Mouse (Mus musculus): Measurements from ENCODE around the gene Hs3st1. TPM values are rescaled to one million over a fixed set of nuclear protein-coding genes. Genes with fewer than 3 reads are reported as not detected.

Gene Hs3st1
- polyA plus RNA-seq, 1 experiment from 2014 or later = 24.5 TPM

DNA sequence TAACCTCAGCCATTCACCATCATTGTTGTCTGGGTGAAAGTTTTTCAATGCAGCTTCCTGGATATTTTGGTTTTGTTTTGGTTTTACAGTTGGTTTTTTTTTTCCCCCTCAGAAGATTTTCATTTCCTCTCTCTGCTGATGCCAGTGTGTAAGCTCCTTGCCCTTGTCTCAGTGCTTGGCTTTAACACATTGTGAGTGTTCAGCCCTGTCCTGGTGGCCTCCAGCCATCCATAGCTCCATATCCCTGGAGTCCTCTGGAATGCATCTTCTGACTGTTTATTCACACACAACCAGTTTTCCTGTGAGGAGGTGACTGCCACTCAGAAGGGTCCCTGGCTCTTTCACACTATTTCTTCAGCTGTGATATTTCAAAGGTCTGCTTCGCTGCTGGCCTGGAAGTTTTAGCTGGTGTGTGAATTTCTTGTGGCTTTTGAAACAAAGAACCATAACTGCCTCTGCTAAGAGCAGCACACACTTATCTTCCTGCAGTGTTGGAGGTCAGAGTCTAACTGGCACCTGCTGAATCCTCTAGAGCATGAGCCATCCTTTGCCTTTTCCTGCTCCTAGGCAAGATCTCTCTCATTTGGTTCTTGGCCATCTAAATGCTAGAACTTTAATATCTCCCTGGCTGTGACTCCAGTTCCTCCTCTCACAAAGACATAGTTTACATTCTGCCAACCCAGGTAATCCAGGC lies 21.4 kb downstream of the Hs3st1 start:
- DNase-seq (ENCODE audit: low read depth, low spot score) (no peak), ATAC-seq (peak; percentile 54)
- TF ChIP-seq CTCF (IDR thresholded peaks at IDR 0.05) = no peak
- POLR2A ChIA-PET = interaction anchor here (0.8 kb wide), 1 partner anchor 1615 kb away, joined by 4 read pairs; no protein-coding TSS in a partner anchor
- no peaks in the 10 kb centered on the region for H3K27me3 ChIP-seq
- CTCF ChIA-PET = interaction anchor here (1.9 kb wide), 1 partner anchor 13 kb away, joined by 4 read pairs; no protein-coding TSS in a partner anchor
- in situ Hi-C loops (cut with MboI; ENCODE audit: low pct_unique_long_range_greater_than_20kb) = no loop called here

DNA sequence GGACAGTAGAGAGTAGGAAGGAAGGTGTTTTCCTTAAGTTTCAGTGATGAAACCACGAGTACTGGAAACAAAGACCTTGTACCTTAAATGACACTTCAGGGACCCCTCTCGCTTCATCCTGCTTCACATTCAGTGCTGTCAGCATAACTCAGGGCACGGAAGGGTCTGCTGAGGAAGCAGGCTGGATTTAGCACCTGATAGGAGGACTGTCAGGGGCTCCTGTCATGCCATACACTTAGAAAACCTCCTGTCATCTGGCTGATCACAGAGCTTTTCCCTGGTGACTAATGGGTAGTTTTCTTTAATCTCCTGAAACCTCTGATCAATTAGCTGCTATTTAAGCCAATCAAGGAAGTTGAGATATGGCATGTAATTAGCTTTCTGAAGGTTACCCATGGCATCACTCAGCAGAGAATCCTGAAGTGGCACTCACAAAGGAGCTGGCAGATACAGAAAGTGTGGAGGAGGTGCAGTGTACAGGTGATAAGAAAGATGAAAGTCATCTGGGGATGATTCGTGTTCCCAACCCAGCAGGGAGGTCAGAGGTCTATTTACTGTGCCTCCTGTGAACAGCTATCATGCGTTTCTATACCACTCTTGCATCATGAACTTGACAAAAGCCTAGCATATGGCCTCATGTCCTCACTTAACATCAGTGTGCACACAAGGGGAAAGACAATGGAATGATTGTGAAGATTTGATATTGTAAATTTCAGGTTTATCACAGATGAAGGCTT lies 22.1 kb downstream of the Hs3st1 start:
- TF ChIP-seq CTCF (IDR thresholded peaks at IDR 0.05) = no peak
- POLR2A ChIA-PET = interaction anchor here (0.5 kb wide), 1 partner anchor 86 kb away, joined by 3 read pairs; no protein-coding TSS in a partner anchor
- peaks cover under 1% of the 10 kb centered on the region for H3K27me3 ChIP-seq
- CTCF ChIA-PET = interaction anchor here (1.9 kb wide), 1 partner anchor 14 kb away, joined by 4 read pairs; no protein-coding TSS in a partner anchor
- DNase-seq (ENCODE audit: low read depth, low spot score) (no peak), ATAC-seq (no peak)
- in situ Hi-C loops (cut with MboI; ENCODE audit: low pct_unique_long_range_greater_than_20kb) = no loop called here

DNA sequence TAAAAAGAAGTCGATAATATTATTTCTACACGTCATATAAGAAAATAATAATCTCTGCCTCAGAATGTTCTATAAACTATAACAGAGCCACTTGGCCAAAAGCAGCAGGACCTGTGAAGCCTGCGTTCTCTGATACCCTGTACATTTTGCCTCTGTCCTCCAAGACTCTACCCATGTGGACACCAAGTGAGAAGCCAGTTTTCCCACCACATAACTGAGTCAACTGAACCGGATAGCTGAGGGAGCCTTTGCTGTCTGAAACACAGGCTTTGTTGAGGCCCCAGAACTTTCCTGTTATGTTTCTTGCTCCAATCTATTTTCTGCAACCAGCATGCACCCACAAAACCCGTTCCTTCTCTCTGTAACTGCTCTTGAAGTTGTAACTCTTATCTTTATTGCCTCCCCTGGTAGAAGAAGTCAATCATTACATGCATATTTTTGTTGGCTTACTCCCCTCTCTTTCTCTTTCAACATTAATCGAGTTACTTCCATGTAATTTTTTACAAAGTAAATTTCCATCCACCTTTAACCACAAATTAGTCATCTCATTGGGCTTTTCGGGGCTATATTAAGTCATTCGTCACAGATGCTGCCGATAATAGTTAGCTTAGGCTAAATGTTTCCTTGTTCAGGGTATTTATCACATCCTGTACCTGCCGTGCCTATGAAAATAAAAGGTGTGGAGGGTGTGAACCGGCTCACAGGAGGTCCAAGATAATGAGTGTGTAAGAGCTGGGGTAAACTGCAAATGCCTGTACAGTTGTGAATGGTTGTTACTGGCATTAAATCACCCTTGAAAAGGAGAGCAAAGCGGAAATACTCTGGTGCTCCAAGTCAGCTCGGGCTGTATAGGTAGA lies 39.4 kb downstream of the Hs3st1 start:
- DNase-seq (ENCODE audit: low read depth, low spot score) = no peak
- H3K27me3 ChIP-seq = no peaks in the 10 kb centered on the region
- peak; percentile 72 for ATAC-seq
- in situ Hi-C loops (cut with MboI; ENCODE audit: low pct_unique_long_range_greater_than_20kb) = no loop called here
- ChIA-PET CTCF (interaction anchor here (0.7 to 1.9 kb wide), 5 partner anchors 10 to 423 kb away, joined by 3 to 6 read pairs (median 5); no protein-coding TSS in a partner anchor), POLR2A (no interaction called here)
- no peak for TF ChIP-seq CTCF (IDR thresholded peaks at IDR 0.05)

DNA sequence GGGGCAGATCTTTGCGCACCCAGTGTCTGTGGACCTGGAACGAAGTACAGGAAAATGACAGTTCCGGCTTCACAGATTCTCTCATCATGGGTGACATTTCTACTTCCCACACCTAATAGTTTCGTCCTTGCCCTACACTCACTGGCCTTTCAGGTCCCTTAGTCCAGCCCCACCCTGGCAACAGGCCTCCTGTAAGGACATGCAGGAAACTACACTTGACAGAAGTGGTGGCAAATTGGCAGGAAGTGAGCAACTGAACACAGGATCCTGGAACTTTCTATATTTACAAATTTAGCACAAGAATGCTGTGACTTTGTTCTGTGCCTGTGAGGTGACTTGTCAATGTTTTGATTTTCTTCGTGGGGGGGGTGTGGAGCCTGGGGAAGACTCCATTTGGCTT lies 40.1 kb downstream of the Hs3st1 start:
- H3K27me3 ChIP-seq = no peaks in the 10 kb centered on the region
- DNase-seq (ENCODE audit: low read depth, low spot score) (no peak), ATAC-seq (no peak)
- ChIA-PET CTCF (no interaction called here), POLR2A (no interaction called here)
- in situ Hi-C loops (cut with MboI; ENCODE audit: low pct_unique_long_range_greater_than_20kb) = no loop called here
- TF ChIP-seq CTCF (IDR thresholded peaks at IDR 0.05) = no peak

DNA sequence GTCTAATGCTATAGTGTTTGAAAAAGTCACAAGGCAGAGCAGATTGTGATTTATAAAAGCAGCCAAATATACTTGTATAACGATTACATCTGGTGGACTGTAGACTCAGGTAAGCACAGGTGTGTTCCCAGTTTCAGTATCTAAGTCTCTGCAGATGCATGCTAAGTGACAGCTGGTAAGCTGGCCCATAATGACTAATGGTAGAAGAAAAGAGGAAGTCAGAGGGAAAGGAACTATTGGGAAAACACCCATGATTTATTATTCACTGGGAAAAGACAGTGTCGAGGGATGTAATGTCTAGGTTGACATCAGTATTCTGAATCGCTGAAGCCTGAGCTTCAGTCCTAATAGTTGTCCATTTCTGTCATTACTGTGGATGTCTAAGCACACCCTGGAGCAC lies 49.7 kb downstream of the Hs3st1 start:
- in situ Hi-C loops (cut with MboI; ENCODE audit: low pct_unique_long_range_greater_than_20kb) = no loop called here

DNA sequence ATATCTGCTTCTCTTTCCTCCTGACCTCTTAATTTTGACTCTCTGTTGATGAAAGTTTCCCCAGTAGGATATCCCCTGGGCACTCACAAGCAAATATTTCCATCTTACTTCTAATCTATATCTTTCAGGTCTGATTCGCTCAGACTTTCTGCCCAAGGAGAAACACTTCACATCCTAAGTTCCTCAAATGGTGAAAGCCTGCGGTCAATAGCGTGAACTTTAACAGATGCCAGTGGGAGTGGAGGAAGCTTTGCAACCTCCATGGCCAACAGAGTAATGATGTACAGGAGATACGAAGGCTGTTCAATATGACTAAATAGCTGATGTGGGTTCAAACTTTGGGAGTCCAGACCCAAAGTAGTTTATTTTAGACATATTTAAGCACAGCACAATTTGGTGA lies 94.4 kb downstream of the Hs3st1 start:
- ChIA-PET CTCF (no interaction called here), POLR2A (no interaction called here)
- in situ Hi-C loops (cut with MboI; ENCODE audit: low pct_unique_long_range_greater_than_20kb) = no loop called here

More for the DNA sequence above, 49.7 kb downstream of the Hs3st1 start:
- H3K27me3 ChIP-seq = peaks cover 31% of the 10 kb centered on the region
- ChIA-PET POLR2A (no interaction called here), CTCF (interaction anchor here (1.2 to 1.4 kb wide), 2 partner anchors 11 to 27 kb away, joined by 3 to 6 read pairs; no protein-coding TSS in a partner anchor)
- no peak for TF ChIP-seq CTCF (IDR thresholded peaks at IDR 0.05)
- DNase-seq (ENCODE audit: low read depth, low spot score) (no peak), ATAC-seq (no peak)

DNA sequence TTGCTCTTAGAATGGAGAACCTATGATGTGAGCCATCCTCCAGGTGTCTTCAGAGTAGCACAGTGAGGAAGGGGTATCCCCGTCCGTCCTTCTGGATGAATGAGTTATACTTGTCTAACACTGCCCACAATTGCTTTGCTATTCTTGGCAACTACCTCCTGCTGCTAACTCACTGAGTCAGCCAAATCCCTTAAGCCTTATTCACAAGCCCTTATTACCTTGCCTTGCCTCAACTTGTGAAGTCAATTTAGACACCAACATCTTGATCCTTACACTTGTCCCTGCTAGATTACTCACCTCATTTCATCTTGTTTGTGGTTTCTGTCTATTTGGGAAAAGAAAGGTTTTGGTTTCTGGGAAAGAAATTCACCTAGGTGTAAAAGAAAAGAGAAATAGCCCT lies 95.9 kb downstream of the Hs3st1 start:
- ChIA-PET POLR2A (no interaction called here), CTCF (no interaction called here)
- peak; percentile 87 for ATAC-seq
- in situ Hi-C loops (cut with MboI; ENCODE audit: low pct_unique_long_range_greater_than_20kb) = no loop called here
- no peak for TF ChIP-seq CTCF (IDR thresholded peaks at IDR 0.05)
- peak; percentile 91 for DNase-seq (ENCODE audit: low read depth, low spot score)
- H3K27me3 ChIP-seq = peaks cover 3% of the 10 kb centered on the region

More for the DNA sequence above, 94.4 kb downstream of the Hs3st1 start:
- H3K27me3 ChIP-seq = peaks cover 3% of the 10 kb centered on the region
- DNase-seq (ENCODE audit: low read depth, low spot score) (no peak), ATAC-seq (no peak)
- no peak for TF ChIP-seq CTCF (IDR thresholded peaks at IDR 0.05)

DNA sequence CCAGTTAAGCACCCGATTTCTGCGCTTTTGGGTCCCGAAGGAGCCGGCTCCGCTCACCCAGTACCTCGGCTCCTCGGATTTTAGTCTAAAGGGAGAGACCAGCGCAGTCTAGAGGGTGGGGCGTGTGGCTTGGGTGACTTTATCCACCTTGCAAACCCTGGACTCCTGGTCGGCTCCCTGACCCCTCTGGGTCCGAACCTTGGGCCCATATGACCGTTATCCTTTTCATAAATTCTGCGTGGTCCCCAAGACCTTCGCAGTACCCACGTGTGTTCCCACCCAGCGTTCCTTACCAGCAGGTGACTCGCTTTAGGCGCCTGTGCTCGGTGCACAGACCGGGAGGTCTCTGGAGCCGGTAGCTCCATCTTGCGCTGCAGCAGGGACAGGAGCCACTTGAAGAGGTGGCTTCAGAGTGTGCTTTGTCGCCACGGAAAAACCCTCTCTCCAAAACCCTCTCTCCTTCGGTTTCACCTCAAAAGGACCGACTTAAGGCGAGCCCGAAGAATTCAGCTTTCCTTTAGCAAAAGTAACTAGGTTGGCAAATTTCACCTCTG lies 110.4 kb downstream of the Hs3st1 start:
- POLR2A ChIA-PET = interaction anchor here (1.6 kb wide), 1 partner anchor 228 kb away, joined by 4 read pairs; no protein-coding TSS in a partner anchor
- DNase-seq (ENCODE audit: low read depth, low spot score) (no peak), ATAC-seq (peak; percentile 12)
- in situ Hi-C loops (cut with MboI; ENCODE audit: low pct_unique_long_range_greater_than_20kb) = loop anchor here (5.0 to 10.0 kb wide), 4 partner anchors 310 to 858 kb away; no protein-coding TSS in a partner anchor
- CTCF ChIA-PET = interaction anchor here (1.2 to 2.7 kb wide), 8 partner anchors 11 to 862 kb away, joined by 3 to 8 read pairs (median 4); no protein-coding TSS in a partner anchor
- peaks cover 9% of the 10 kb centered on the region for H3K27me3 ChIP-seq
- no peak for TF ChIP-seq CTCF (IDR thresholded peaks at IDR 0.05)

DNA sequence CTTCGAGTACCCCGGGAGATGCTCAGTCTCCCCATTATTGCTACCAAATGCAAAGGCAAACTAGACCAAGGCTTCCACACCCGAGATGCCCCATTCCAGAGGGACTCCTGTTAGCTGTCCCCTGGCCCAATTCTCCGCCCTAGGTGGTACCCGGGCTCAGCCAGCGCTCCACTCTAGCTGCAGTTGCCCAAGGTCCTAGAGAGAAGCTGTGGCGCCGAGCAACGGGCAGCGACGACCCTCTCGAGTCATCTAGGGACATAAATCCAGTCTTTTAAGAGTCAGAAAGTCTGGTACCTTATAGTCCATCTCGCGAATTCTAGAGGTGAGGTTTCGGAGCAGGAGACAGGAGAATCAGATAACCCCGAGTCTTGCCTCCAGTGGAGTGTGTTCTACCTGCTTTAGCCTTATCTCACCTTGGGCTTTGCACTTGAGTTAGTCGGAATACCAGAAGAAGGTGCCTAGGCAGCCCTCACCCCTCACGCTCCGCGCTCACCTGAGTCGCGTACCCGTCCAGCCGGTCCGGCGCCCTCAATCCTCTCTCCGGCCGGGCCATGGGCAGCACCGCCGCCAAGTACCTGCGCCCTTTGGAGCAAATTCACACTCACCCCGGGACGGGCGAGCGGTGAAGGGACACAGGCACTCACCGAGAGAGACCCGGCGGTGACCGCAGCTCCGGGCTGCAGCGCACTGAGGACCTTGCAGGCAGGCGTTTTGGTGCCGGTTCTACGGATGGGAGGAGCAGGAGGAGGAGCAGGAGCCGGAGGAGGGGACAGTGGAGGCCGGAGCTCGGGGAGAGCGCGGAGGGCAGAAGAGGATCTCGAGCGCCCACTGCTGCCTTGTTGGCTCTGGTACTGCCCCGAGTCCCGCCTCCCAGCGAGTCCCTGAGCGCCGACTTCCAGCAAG lies 111.1 kb downstream of the Hs3st1 start:
- POLR2A ChIA-PET = interaction anchor here (0.7 to 1.6 kb wide), 4 partner anchors 227 to 427 kb away, joined by 4 read pairs; no protein-coding TSS in a partner anchor
- DNase-seq (ENCODE audit: low read depth, low spot score) (peak; percentile 44), ATAC-seq (peak; percentile 100)
- in situ Hi-C loops (cut with MboI; ENCODE audit: low pct_unique_long_range_greater_than_20kb) = loop anchor here (5.0 to 10.0 kb wide), 4 partner anchors 309 to 857 kb away; no protein-coding TSS in a partner anchor
- CTCF ChIA-PET = interaction anchor here (0.7 to 2.8 kb wide), 7 partner anchors 133 to 863 kb away, joined by 3 to 8 read pairs (median 4); no protein-coding TSS in a partner anchor
- peak; percentile 99 for TF ChIP-seq CTCF (IDR thresholded peaks at IDR 0.05)
- peaks cover 9% of the 10 kb centered on the region for H3K27me3 ChIP-seq

Measured in Patski (cell line).